12 mouse cellular contexts compared by ENCODE assay signal in genomic region chr9:67813171-67813570, GRCm38 (mm10). TPM values are rescaled to one million over a fixed set of nuclear protein-coding genes. Genes with fewer than 3 reads are reported as not detected.
DNase-seq lines count a peak whose midpoint lies in the region; ATAC-seq and TF ChIP-seq lines count a peak whose summit lies in the region.
"Had no signal": no experiment of that assay in that cellular context is flagged by ENCODE, and none has a peak within 500 bp of the region (broad histone marks: within the 10 kb centered on the region; RNA-seq: fewer than 3 reads in every experiment).

No protein-coding gene starts in this region.

- 35% methylated on average over 4 of the region's 4 CpGs for WGBS in lung, embryonic 14.5 days
- 44% methylated on average over 4 of the region's 4 CpGs for WGBS in embryonic facial prominence, embryonic 13.5 days
- 51% methylated on average over 4 of the region's 4 CpGs for WGBS in limb, embryonic 15.5 days

- peak overlapping the region; percentile 61; the same call in 1 of the 2 replicates for H3K27ac ChIP-seq in lung, embryonic 14.5 days (ENCODE audit: low read depth)
- H3K27ac ChIP-seq in embryonic facial prominence, embryonic 13.5 days = peak overlapping the region; percentile 79
- peak overlapping the region; percentile 63 for H3K27ac ChIP-seq in limb, embryonic 15.5 days
- H3K27ac ChIP-seq: macrophage had no signal

- no peaks in the 10 kb centered on the region; the same call in 1 of the 2 replicates for H3K9me3 ChIP-seq in lung, embryonic 14.5 days (ENCODE audit: low read depth, low read length)
- no peaks in the 10 kb centered on the region for H3K9me3 ChIP-seq in embryonic facial prominence, embryonic 13.5 days
- H3K9me3 ChIP-seq in limb, embryonic 15.5 days = no peaks in the 10 kb centered on the region

- TF ChIP-seq CTCF in lung, embryonic 14.5 days (IDR thresholded peaks at IDR 0.05; ENCODE audit: low read depth) = no peak

- peak; percentile 66 for ATAC-seq in lung, embryonic 14.5 days (ENCODE audit: insufficient read depth)
- no peak for ATAC-seq in embryonic facial prominence, embryonic 13.5 days (ENCODE audit: insufficient number of reproducible peaks, insufficient read depth, low FRiP score, low TSS enrichment, low read depth)
- ATAC-seq in limb, embryonic 15.5 days (ENCODE audit: insufficient number of reproducible peaks, low FRiP score, low TSS enrichment, low read depth) = no peak
- no peak for ATAC-seq in erythroblast, adult 5-6 weeks (replicated peaks; ENCODE audit: low FRiP score, poor library complexity, severe bottlenecking)
- ATAC-seq: forebrain, embryonic 16.5 days had no signal

- DNase-seq in lung, embryonic 14.5 days = peak; percentile 91
- no peak for DNase-seq in lung, postnatal 25 days (ENCODE audit: low spot score)
- DNase-seq in gastrocnemius, postnatal 36 days = peak; percentile 13 to 27
- no peak for DNase-seq in T-cell, adult 2 months (ENCODE audit: low spot score)
- DNase-seq: cerebellum, adult 11-12 months had no signal

- no peak overlapping the region for H3K4me3 ChIP-seq in lung, embryonic 14.5 days (ENCODE audit: low read depth, low read length)
- no peak overlapping the region for H3K4me3 ChIP-seq in embryonic facial prominence, embryonic 13.5 days
- H3K4me3 ChIP-seq in limb, embryonic 15.5 days = no peak overlapping the region

- intact Hi-C loops in gastrocnemius, postnatal 36 days (cut with DNase I) = no loop called here

- peaks cover 13% of the 10 kb centered on the region for H3K4me1 ChIP-seq in lung, embryonic 14.5 days (ENCODE audit: insufficient read depth)
- peaks cover 24% of the 10 kb centered on the region for H3K4me1 ChIP-seq in embryonic facial prominence, embryonic 13.5 days
- peaks cover 14% of the 10 kb centered on the region for H3K4me1 ChIP-seq in limb, embryonic 15.5 days

- no peaks in the 10 kb centered on the region for H3K27me3 ChIP-seq in lung, embryonic 14.5 days (ENCODE audit: insufficient read depth, low read length)
- H3K27me3 ChIP-seq in embryonic facial prominence, embryonic 13.5 days = no peaks in the 10 kb centered on the region
- H3K27me3 ChIP-seq in limb, embryonic 15.5 days = no peaks in the 10 kb centered on the region

- no peak overlapping the region for H3K9ac ChIP-seq in lung, embryonic 14.5 days
- no peak overlapping the region for H3K9ac ChIP-seq in embryonic facial prominence, embryonic 13.5 days
- no peak overlapping the region for H3K9ac ChIP-seq in limb, embryonic 15.5 days

- H3K4me2 ChIP-seq in lung, embryonic 14.5 days = no peak overlapping the region
- no peak overlapping the region for H3K4me2 ChIP-seq in embryonic facial prominence, embryonic 13.5 days
- no peak overlapping the region for H3K4me2 ChIP-seq in limb, embryonic 15.5 days

- H3K36me3 ChIP-seq in lung, embryonic 14.5 days (ENCODE audit: insufficient read depth) = no peaks in the 10 kb centered on the region
- H3K36me3 ChIP-seq in embryonic facial prominence, embryonic 13.5 days = no peaks in the 10 kb centered on the region
- H3K36me3 ChIP-seq in limb, embryonic 15.5 days = no peaks in the 10 kb centered on the region

RNA-seq across cellular contexts. Expression of gene C2cd4a, which starts 19.0 kb away (rescaled TPM):
- polyA plus RNA-seq in lung, embryonic 14.5 days (2014; fragmentation: Nextera tagmentation; extraction: Ambion mirVana) = 1.3 and 1.9 TPM in 2 replicates
- polyA plus RNA-seq in embryonic facial prominence, embryonic 13.5 days (2015; fragmentation: Nextera tagmentation; extraction: Ambion mirVana) = 0.49 TPM in 1 of 2 replicates, not detected in the other
- under 1 TPM in 1 of 2 experiments, not detected in 1; 0.42 TPM for total RNA-seq in gastrocnemius, postnatal 36 days (2021)
- polyA plus RNA-seq in limb, embryonic 15.5 days (2015; fragmentation: Nextera tagmentation; extraction: Ambion mirVana) = 0.16 and 0.38 TPM in 2 replicates
- not detected in 2 replicates for total RNA-seq in erythroblast, adult 5-6 weeks (2015; ENCODE audit: low replicate concordance)
- not detected in 2 replicates for total RNA-seq in erythroblast, adult 5-6 weeks (2017; ENCODE audit: low replicate concordance)
- total RNA-seq: monocyte, adult 5-6 weeks had no signal
- polyA plus RNA-seq: forebrain, embryonic 16.5 days; inflammation-experienced regulatory T-cells, adult 6 months; macrophage had no signal

RNA-seq across cellular contexts. Expression of gene Vps13c, which starts 27.0 kb away (rescaled TPM):
- polyA plus RNA-seq in lung, embryonic 14.5 days (2014; fragmentation: Nextera tagmentation; extraction: Ambion mirVana) = 6.6 TPM in 2 replicates
- polyA plus RNA-seq in embryonic facial prominence, embryonic 13.5 days (2015; fragmentation: Nextera tagmentation; extraction: Ambion mirVana) = 4.8 and 5.0 TPM in 2 replicates
- 10 to 100 TPM; 23.6 to 24.1 TPM for total RNA-seq in gastrocnemius, postnatal 36 days (2021)
- polyA plus RNA-seq in limb, embryonic 15.5 days (2015; fragmentation: Nextera tagmentation; extraction: Ambion mirVana) = 3.1 and 3.6 TPM in 2 replicates
- 6.7 and 12.3 TPM in 2 replicates for total RNA-seq in erythroblast, adult 5-6 weeks (2015; ENCODE audit: low replicate concordance)
- 6.5 and 8.4 TPM in 2 replicates for total RNA-seq in erythroblast, adult 5-6 weeks (2017; ENCODE audit: low replicate concordance)

RNA-seq across cellular contexts. Expression of gene C2cd4b, which starts 53.9 kb away (rescaled TPM):
- polyA plus RNA-seq in lung, embryonic 14.5 days (2014; fragmentation: Nextera tagmentation; extraction: Ambion mirVana) = 1.1 and 1.7 TPM in 2 replicates
- polyA plus RNA-seq in embryonic facial prominence, embryonic 13.5 days (2015; fragmentation: Nextera tagmentation; extraction: Ambion mirVana) = 0.15 and 0.19 TPM in 2 replicates
- total RNA-seq in gastrocnemius, postnatal 36 days (2021) = not detected
- polyA plus RNA-seq in limb, embryonic 15.5 days (2015; fragmentation: Nextera tagmentation; extraction: Ambion mirVana) = 0.24 and 0.96 TPM in 2 replicates
- total RNA-seq in erythroblast, adult 5-6 weeks (2015; ENCODE audit: low replicate concordance) = not detected in 2 replicates
- not detected in 2 replicates for total RNA-seq in erythroblast, adult 5-6 weeks (2017; ENCODE audit: low replicate concordance)
- total RNA-seq: monocyte, adult 5-6 weeks had no signal
- polyA plus RNA-seq: inflammation-experienced regulatory T-cells, adult 6 months; macrophage had no signal

Comparison
In these comparisons a context has a peak if more than half of its experiments do, and no peak if none do; other contexts are left out.
1. DNase-seq: peak in lung, embryonic 14.5 days (single experiment) and gastrocnemius, postnatal 36 days (2 of 2); none in lung, postnatal 25 days (single experiment) and T-cell, adult 2 months (single experiment).
2. Peak in every context shown above with its lines, with median percentiles within 50 percentile points of each other: H3K27ac ChIP-seq.